Mouse (Mus musculus) Muller cell, postnatal 12 days (primary cell): Measurements from ENCODE around the gene Fbxw10.
A peak's percentile ranks its signal among the peaks of the same experiment; 100 is the strongest.

Experiments used
- DNase-seq: peaks from one replicate; pipeline ENCODE4 v3.0.0-alpha.2; 2015; ENCODE audit errors: inconsistent ontology term

The Fbxw10 gene

DNA sequence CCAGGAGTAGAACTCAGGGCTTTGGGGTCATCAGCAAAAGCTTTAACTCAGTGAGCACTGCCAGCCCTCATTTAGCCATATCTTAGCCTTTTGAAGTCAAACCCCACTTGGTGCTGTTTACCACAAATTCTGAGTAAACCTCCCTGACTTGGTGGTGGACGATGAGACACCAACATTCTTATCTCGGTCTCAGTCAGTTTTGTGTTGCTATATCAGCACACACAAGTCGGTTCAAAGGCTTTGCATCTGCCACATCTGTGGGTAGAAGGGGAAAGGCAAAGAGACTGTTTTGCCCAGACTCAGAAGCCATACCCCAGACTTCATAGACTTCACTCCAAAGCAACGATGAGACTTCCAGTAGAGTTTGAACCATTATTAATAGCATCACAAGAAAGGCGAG lies 2.3 kb upstream of the Fbxw10 start:
- no peak for DNase-seq

DNA sequence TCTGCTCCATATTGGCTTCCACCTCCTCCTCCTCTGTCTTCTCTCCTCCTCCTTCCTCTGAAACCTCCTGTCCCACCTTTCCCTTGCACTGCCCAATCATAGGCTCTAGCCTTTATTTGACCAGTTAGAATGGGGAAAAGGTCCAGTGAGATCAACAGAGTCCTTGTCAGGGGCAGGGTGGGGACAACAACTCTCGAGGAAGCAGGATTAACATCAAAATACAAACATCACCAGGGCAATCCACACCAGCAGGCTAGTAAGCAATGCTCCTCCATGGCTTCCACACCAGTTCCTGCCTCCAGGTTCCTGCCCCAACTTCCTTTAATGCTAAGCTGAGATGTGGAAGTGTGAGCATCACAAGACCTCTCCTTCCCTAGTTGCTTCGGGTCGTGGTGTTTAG lies 1.1 kb upstream of the Fbxw10 start:
- DNase-seq: no peak

DNA sequence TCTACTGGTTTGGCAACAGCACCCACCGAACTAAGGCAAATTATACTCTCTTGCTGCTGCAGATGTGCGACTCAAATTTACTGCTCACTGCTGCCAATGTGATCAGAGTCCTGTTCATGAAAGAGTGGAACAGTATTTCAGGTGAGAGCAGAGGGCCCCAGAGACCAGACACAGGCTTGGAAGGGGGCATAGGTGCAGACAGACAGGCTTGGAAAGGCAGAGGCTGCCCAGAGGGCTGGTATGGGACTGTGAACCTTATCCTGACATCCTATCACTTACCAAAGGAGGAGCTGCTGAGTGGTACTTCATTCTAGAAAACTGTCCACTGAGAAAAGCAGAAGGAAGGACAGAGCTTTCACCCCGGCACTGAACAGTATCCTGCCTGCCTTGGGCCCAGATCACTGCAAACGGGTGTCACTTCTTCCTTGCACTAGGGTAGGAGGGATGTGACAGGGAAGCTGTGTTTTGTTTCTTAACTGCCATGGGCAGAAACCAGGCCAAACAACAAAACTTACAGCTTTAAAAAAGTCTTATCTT lies 854 bp downstream of the Fbxw10 start:
- no peak for DNase-seq

DNA sequence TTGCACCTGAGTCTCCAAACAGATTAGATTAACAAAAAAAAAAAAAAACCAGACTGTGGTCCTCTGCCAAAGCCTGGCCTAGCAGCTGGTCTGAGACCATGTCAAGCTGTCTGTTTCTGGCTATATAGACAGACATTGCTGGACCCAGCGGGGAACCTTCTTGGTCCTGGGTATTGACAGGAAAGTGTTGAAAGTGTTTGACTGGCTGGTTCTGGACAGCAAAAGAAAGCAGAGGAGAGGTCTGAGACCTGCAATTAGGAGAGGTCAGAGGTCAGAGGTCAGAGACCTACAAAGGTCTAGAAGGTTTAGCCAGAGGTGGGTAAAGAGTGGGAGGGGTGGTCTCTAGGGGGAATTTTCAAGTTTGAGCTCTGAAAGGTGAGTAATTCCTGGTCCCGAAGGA lies 1.4 kb downstream of the Fbxw10 start:
- DNase-seq: no peak

DNA sequence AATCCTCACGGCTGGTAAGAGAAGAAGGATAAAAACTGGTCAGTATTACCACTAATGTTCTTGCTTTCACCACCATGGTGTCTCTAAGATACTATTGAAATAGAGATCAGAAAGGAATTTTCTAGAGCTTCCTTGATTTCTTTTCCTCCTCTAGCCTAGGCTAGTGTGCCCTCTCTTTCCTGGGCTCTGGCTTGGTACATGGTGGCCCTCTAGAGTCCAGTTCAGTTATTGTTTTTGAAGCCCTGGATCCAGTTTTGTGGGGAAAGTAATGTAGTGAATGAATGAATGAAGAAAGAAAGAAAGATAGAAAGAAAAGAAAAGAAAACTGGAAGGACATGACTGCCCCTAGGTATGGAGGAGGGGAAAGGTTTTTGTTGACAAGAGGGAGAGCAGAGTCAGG lies 4.3 kb downstream of the Fbxw10 start:
- peak; percentile 19 for DNase-seq

DNA sequence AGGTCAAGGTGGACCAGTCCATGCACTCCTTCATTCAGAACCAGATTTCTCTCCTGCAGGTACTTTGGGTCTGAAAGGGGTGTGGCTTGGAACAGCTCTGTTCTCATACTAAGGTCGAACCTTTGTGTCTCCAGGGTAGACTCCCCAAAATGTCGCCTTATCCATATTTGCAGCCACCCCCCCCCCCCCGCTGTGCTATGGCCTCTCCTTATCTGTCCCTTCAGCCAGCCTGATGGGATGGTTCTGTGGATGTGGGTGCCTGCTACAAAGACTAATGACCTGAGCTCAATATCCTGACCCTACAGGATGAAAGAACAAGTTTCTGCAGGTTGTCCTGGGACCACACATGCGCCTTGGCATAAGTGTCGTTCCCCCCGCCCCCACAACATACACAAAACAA lies 6.5 kb downstream of the Fbxw10 start:
- no peak for DNase-seq

DNA sequence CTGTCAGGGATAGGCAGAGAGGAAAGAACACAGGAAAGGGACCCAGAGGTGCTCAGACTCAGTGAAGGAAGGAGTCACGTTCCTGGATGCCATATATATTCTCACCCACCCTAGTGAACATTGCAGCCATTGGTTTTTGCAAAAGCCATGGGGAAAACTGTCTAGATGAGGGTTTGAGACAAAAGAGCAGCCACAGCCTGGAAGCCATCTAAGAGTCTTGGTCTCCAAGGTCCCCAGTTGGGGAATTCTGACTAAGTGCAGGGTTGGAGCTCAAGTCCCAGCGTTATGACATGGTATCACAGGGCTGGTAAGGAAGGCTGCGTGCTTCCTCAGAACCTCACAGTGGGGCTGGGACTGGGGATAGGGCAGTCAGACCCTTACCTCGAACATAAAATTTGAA lies 18.7 kb downstream of the Fbxw10 start:
- DNase-seq: no peak

DNA sequence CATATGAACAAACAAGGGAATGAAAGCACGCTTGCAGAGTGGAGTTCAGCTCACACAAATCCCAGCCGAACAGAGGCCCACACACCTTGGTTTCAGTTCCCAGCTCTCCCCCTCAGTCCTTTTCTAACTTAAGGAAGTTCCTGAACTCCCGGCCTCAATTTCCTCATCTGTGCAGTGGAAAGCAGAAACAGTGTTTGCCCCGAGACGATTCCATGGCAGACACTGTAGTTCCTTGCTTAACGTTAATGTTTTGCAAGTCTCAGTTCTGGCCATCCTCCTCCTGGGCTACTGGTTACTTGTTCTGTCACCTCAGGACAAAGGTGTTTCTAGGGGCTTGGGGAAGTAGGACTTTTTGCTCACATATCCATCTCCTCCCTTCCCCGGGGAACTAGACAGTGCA lies 19.8 kb downstream of the Fbxw10 start:
- no peak for DNase-seq

DNA sequence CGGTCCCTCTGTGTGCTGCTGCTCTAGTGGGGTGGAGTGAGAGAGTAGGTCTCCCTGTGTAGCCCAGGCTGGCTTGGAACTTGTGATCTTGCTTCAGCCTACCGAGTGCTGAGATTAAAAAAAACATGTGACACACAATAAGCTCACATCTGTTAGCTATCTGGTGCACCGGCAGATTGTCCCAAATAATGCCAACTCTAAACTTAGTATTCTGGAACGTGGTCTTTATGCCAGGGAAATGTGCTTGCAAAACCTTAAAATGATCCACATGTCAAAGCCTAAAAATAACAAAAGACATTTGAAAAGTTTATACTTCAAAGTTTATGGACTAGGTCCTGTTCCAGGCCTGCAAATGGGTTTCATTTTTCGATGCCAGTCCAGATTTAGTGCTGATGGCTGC lies 22.3 kb downstream of the Fbxw10 start:
- DNase-seq: no peak

DNA sequence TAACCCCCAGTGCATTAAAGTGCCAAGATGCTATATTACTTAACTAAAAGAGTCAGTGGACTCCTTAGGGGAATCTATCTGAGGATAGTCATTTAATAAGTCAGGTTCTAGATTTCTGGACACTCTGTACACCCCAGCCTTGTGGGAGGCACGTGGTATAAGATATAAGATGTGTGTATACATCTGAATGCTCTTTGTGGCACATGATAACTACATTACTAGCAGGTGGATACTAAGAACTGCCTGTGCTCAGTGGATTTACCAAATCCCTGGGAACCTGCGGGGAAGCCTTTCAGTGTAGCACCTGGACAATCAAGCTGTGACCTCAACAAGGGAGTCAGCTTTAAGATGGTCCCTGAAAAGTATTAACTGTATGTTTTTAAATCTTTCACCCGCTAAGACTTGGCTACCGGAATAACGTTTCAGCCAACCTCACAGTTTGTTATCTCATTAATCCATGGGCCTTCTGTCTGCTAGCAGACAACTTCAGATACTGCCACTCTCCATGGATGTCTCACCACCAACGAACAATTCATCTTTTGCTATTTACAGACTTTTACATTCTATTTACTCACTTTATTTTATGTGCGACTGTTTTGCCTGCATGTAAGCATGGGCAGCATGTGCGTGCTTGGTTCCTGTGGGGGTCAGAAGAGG lies 23.0 kb downstream of the Fbxw10 start:
- no peak for DNase-seq

DNA sequence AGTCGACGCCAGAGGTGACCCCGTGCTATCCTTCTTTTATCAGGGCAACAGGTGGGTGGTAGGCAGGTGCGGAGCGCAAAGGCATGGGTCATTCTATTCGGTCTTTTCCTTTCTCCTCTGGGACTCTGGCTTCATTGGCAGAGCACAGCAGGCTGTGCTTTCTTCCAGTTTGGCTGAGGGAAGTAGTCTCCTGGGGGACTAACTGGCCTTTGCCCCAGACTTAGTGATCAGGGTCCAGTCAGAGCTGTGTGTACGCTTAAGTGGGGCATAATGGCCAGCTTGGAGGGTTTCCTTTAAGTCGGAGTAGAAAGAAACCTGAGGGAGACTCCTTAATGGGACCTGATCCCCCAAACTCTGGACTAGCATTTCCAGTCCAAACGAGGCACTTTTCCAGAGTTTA lies 26.6 kb downstream of the Fbxw10 start:
- DNase-seq: no peak

DNA sequence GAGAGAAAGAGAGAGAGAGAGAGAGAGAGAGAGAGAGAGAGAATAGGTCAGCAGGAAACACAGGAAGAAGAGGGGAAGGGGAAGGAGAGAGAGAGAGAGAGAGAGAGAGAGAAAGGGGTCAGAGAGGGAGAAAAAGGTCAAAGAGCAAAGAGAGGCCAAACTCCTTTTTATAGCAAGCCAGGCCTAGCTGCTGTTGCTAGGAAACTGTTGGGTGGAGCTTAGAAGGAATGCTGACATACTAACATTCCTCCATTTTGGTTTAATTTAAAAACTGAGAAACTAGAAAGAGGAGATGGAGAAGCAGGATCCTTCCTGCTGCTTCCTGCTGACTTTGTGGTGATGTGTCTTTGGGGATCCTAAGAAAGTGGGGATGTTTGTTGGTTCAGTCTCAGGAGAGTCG lies 28.8 kb downstream of the Fbxw10 start:
- DNase-seq: no peak

DNA sequence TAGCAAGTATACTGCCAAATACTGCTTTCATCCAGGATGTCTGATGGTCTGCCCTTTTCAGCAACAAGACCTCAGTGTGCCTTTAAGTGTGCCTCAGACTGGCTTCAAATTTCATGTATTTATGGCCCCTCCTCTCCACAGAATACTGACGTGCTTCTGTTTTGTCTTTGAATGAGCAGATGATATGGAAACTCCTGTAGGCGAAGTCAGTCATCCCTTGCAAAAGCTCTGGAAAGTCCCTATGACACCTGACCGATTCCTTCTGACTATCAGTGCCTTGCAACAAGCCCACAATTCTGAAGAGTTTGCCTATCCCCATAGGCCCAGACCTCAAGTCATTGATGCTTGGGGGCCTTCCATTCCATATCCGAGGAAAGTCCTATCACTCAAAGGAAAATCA lies 29.6 kb downstream of the Fbxw10 start:
- DNase-seq: no peak

DNA sequence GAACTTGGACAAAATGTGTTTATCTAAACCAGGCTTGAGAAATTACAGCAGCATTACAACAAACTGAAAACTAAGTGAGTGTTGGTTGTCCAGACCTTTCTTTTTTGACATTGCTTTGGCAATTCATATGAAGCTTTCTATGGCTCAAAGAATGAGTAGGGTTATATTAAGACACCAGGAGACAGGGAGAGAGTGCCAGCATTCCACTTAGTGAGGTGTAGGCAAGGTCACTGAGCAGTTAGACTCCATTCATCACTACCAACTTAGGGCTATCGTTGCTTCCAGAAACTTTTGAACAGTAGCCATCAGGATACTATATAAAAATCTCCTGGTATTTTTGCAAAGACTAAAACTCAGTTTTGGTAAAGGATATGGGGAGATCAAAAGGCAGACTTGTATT lies 30.5 kb downstream of the Fbxw10 start:
- no peak for DNase-seq

DNA sequence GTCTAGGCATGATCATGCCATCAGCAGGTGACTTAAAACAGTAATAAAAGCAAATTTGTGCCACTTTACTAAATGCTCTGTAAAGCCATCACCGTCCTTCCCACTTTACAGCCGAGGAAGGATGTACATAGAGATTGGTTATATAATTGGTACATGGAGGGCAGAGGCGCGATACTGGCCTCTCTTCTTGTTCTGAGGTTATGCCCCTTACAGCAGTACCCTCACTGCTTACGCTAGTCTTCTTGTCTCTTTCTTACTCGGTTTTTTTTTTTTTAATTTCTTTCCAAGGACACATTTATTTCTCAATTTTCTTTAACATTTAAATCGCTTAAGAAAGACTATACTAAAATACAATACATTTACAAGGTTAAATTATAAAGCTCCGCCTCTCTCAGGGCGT lies 31.9 kb downstream of the Fbxw10 start:
- DNase-seq: no peak

DNA sequence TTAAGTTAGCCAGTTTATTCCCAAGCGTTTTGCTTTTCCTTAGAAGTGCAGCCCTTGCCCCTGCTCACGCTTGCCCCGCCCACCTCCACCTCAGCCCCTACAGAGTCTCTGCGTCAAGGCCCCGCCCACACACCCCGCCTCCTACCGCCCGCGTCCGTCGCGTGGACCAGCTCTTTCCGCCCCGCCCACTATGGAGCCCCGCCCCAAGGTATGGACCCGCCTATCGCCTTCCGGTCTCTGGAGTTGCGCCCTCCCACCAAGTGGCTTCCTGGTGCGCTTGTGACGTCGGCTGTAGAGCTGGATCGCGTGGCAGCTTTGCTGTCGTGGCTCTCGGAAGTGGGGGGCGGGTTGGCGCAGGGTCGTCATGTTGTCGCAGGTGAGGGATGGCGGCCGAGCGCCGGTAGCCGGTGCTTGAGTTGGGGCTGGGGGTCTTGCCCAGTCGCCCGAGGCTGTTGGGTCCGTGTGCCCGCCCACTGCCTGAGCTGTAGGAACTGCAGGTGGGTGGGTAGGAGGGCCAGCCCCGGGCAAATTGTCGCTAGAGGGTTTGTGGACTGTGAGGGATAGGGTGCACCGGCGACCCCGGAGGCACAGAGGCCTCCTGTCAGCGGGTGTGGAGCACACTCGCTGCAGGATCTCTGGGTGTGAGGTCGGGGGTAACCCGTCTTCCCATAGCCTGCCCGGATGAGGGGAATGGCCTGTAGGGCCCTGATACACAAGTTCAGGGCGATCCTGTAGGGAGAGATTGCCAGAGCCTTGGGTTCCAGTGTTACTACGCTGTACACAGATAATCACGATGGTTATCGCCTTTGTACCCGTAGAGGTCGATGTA lies 32.6 kb downstream of the Fbxw10 start, which contains the start of gene Tvp23b:
Tvp23b (plus strand) TSS at position 236 of the 829 bp plus-strand sequence.
- peak; percentile 99 for DNase-seq

DNA sequence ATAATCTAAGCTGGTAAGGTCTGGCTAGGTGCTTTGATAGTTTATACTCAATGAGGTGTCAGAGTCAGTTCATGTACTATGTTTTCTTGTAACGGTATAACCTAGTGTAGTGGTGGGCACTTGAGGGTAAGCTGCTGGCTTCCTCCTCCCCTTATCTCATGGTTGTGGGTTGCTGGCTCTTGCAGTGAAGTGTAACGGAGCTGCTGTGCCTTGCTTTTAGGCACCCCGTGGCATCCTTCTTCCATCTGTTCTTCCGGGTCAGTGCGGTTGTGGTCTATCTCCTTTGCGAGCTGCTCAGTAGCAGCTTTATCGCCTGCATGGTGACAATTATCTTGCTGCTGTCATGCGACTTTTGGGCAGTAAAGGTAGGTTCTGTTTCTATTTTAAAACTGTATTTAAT lies 36.5 kb downstream of the Fbxw10 start:
- DNase-seq: no peak

DNA sequence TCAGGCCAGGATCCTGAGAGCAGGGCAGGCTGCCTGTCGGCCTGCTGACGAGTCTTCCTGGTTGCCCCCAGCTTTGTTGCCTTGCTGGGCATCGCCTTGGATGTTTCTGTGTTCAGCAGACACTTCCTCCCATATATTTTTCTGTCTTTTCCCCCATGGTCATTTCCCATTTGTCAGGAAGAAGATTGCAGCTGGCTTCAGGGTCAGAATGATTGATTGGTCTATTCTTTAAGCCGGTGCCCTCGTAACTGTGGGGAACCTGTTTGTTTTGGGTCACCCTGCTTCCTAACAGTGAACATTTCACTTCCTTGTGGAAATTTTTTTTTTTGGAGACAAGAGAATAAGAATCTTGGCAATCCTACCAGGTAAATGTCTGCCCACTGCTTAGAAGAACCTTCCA lies 38.5 kb downstream of the Fbxw10 start:
- no peak for DNase-seq

DNA sequence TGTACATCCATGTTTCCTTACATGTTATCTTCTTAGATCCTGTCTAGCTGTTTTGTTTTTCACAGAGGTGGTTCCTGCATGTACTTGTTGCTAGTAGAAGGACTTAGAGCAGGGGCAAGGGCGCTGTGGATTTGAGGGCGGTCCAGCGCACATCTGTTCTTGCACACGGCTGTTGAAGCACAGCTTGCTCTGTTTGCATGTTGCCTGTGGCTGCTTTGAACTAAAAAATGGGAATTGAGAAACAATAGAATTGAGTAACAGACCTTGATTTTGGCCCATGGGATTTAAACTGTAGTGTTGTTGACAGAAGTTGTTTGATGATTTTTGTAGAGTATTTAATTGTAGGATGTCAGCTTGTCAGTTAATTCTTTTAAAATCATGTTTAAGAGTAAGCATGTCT lies 43.9 kb downstream of the Fbxw10 start:
- DNase-seq: no peak

DNA sequence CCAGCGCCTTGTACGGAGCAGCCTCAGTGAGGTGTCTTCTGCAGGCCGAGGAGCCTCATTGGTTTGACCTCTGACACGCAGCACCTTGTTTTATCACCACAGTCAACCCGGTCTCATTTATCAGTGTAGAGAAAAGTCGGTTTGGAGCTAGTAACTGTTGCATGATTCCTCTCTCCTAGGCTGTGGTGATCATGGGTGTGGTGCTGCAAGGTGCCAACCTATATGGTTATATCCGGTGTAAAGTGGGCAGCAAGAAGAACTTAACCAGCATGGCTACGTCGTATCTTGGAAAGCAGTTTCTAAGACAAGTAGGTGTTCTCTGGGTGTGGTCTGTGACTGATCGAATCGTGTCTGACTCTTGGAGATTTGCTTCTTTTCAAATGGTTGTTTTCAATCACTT lies 44.9 kb downstream of the Fbxw10 start:
- no peak for DNase-seq

DNA sequence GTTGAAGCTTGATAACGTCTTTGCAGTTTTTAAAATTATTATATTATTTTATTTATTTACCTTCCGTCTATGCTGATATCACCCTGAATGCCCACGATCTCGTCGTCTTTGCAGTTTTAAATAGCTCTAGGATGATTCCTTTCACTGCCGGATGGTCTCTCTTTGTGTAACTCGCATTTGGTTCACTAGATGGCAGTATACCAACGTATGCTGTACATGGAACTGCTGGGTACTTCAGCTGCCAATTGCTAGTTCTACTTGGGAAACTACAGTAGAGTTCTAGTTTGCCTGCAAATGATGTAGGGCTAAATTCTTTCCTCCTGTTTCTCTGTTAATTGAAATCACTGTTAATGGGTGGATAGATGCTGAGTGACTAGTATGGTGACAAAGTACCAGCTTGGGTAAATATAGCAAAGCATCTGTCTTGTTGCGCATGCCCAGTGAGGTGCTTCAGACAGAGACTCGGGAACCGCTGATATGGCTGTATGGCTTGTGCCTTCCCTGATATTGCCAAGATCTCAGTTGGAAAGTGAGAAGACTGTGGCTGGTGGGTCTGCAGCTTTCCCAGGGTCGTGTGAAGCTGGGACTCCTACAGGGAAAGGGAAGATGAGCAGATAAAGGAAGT lies 54.9 kb downstream of the Fbxw10 start:
- peak; percentile 68 for DNase-seq

DNA sequence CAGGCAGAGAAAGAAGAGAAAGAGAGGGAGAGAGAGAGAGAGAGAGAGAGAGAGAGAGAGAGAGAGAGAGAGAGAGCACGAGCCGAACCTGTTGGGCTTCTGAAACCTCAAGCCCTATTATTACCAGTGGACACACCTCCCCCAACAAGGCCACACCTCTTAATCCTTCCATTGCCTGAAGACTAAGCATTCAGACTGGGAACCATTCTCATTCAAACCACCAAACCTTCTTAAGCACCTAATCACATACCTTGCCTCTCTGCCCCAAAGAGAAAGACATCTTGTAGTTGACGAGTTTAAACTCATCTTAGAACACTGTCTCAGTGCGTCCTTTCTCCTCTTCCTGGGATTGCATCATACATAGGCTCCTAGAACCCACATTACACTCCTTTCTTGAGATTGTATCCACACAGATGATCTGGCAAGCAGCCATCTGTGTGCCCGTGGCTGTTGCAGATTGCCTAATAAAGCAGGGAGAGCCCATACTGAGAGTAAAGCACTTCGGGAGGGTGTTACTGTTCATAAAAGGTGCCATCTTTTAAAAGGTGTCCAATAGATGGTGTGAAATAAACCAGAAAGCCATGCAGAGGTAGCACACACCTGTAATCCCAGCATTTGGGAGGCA lies 57.1 kb downstream of the Fbxw10 start:
- no peak for DNase-seq
